Mouse (Mus musculus) gastrocnemius, adult 2 months (tissue): ENCODE results near the gene LTO1. TPM values are rescaled to one million over a fixed set of nuclear protein-coding genes. Genes with fewer than 3 reads are reported as not detected.

Source experiments
- DNase-seq: peaks from one replicate; pipeline ENCODE4 v3.0.0; 2022
- H3K27ac ChIP-seq: fragments of 200-600 bp; 2 replicates; pipeline ENCODE4 v1.8.1; 2022; ENCODE audit warnings: mild to moderate bottlenecking
- H3K4me3 ChIP-seq: fragments of 200-600 bp; 2 replicates; pipeline ENCODE4 v1.8.1; 2022; ENCODE audit warnings: mild to moderate bottlenecking, moderate library complexity
- CTCF ChIP-seq: fragments of 200-600 bp; IDR thresholded peaks from 2 replicates; pipeline ENCODE4 v1.8.1; 2022; ENCODE audit warnings: antibody characterized with exemption, mild to moderate bottlenecking, moderate library complexity
- intact Hi-C: fragments of 180-260 bp; cut with DNase I; formaldehyde crosslinking; loops from one replicate; pipeline ENCODE4 v1.15.1; 2025
- total RNA-seq, 2 experiments: library from RNA; stranded (reverse); gene quantifications; 2 replicates each; pipeline ENCODE4 v1.2.3; 2021

LTO1 gene
- total RNA-seq, 2 experiments from 2014 or later: 8.1 to 9.9 TPM

- peak; percentile 98 for TF ChIP-seq CTCF
- peak overlapping the region; percentile 69; the same call in 1 of the 2 replicates for H3K27ac ChIP-seq
- H3K4me3 ChIP-seq: peak overlapping the region; percentile 83
- peak; percentile 93 for DNase-seq
- intact Hi-C loops: loop anchor here (1.0 to 5.0 kb wide), 3 partner anchors 161 to 306 kb away; no protein-coding TSS in a partner anchor
Observed at GRCm38 (mm10) chr7:144937490-144937889, 22.6 kb downstream of the LTO1 start.

DNA sequence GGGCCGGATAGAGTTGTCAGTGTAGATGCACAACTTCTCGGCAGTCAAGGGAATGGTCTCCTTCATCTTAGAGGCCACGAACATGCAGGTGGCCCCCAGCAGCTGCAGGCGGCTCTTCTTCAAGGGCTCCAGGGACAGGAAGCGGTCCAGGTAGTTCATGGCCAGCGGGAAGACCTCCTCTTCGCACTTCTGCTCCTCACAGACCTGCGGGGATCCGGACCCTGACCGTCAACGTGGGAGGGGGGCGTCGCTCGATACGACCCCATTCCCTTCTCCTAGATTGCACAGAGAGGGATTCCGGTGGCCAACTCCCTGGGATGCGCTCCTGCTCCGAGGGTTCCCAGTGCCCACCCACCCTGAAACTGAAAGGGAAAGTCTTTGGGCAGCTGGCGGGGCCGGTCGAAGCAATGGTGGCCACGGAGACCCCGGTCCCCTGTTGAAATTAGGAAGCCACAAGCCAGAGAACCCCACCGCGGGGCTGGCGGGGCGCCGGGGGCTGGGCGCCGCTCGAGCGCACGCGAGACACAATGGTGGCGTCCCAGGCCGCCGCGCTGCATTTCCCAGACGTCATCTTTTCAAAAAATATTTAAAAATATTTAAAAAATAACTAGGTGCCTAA, 23.1 kb downstream of the LTO1 start:
- DNase-seq: peak; percentile 39
- TF ChIP-seq CTCF: no peak
- Histone ChIP-seq H3K27ac (peak overlapping the region; percentile 69), H3K4me3 (peak overlapping the region; percentile 83)
- intact Hi-C loops: loop anchor here (1.0 to 5.0 kb wide), 3 partner anchors 160 to 305 kb away; no protein-coding TSS in a partner anchor

GRCm38 (mm10) chr7:144938661-144939343, 23.9 kb downstream of the LTO1 start:
- TF ChIP-seq CTCF: no peak
- H3K4me3 ChIP-seq: peak overlapping the region; percentile 83

DNA sequence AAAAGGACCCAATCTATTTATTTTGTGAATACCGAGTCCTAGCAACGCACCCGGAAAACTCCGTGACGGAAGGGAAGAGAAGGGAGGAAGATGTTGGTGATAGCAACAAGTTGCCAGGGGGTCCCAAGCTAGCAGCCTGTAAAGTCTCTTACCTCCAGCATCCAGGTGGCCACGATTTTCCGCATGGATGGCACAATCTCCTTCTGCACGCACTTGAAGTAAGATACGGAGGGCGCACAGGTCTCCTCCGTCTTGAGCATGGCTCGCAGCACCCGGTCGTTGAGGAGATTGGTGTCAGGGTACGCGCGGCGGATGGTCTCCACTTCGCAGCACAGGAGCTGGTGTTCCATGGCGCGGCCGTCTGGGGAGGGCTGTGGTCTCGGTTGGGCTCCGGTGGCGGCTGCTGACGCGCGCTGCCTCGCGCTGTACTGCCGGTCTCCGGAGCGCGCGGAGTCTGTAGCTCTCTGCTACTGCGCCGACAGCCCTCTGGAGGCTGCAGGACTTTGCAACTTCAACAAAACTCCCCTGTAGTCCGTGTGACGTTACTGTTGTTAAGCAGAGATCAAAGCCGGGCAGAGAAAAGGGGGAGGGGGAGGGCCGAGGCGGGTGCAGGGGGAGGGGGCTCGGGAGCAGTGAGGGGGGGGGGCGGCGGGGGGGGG, 24.6 kb downstream of the LTO1 start, which contains the start of gene Ccnd1:
Gene Ccnd1, minus strand, starts transcription at position 582 of the 659 bp plus-strand sequence.
- TF ChIP-seq CTCF: peak; percentile 10; the same call in 1 of the 2 replicates

More at GRCm38 (mm10) chr7:144938661-144939343, 23.9 kb downstream of the LTO1 start:
- peak overlapping the region; percentile 69 for H3K27ac ChIP-seq
- intact Hi-C loops: loop anchor here (5.0 kb wide), 1 partner anchor 253 kb away; no protein-coding TSS in a partner anchor
- DNase-seq: no peak

GRCm38 (mm10) chr7:144940003-144940571, 25.2 kb downstream of the LTO1 start:
- H3K4me3 ChIP-seq: peak overlapping the region; percentile 83

More for the DNA sequence above, 24.6 kb downstream of the LTO1 start, which contains the start of gene Ccnd1:
- Histone ChIP-seq H3K27ac (peak within 1 kb of the TSS; percentile 69), H3K4me3 (peak within 1 kb of the TSS; percentile 83)
- peak; percentile 72 for DNase-seq
- intact Hi-C loops: loop anchor here (5.0 kb wide), 2 partner anchors 88 to 253 kb away; no protein-coding TSS in a partner anchor

GRCm38 (mm10) chr7:144940585-144940984, 25.7 kb downstream of the LTO1 start:
- no peak for DNase-seq
- intact Hi-C loops: loop anchor here (5.0 kb wide), 1 partner anchor 87 kb away; no protein-coding TSS in a partner anchor
- H3K27ac ChIP-seq: no peak overlapping the region
- TF ChIP-seq CTCF: no peak
- peak overlapping the region; percentile 83 for H3K4me3 ChIP-seq

More at GRCm38 (mm10) chr7:144940003-144940571, 25.2 kb downstream of the LTO1 start:
- intact Hi-C loops: loop anchor here (5.0 kb wide), 1 partner anchor 87 kb away; no protein-coding TSS in a partner anchor
- TF ChIP-seq CTCF: no peak
- DNase-seq: peak; percentile 31
- peak overlapping the region; percentile 43 for H3K27ac ChIP-seq

DNA sequence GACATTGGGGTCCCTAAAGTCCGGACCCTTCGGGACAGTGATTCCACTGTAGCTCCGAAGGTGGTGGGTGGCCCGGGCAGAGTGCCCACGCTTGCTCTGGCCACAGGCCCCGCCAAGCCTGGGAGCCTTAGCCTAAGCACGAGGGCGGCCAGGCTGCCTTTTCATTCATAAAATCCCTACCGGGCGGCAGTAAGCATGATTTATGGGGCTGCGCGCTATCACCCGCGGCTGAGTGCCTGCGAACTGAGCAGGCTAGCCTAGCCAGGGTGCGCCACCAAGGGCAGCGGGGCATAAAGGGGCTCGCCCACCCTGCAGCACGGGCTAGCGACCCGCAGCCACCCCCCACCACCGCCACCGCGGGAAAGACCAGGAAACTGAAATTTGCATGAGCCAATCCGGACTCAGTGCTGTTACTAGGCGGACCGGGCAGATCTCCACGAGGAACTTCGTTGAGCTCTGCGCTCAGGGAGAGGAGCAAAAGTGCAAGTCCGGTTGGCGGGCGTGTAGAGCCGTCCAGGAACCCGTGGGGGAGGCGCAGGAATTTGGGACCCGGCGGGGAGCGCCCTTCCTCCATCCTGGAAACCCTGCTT, 26.4 kb downstream of the LTO1 start:
- Histone ChIP-seq H3K4me3 (peak overlapping the region; percentile 83), H3K27ac (peak overlapping the region; percentile 75)
- no peak for TF ChIP-seq CTCF
- peak; percentile 86 for DNase-seq
- intact Hi-C loops: loop anchor here (5.0 kb wide), 1 partner anchor 86 kb away; no protein-coding TSS in a partner anchor

DNA sequence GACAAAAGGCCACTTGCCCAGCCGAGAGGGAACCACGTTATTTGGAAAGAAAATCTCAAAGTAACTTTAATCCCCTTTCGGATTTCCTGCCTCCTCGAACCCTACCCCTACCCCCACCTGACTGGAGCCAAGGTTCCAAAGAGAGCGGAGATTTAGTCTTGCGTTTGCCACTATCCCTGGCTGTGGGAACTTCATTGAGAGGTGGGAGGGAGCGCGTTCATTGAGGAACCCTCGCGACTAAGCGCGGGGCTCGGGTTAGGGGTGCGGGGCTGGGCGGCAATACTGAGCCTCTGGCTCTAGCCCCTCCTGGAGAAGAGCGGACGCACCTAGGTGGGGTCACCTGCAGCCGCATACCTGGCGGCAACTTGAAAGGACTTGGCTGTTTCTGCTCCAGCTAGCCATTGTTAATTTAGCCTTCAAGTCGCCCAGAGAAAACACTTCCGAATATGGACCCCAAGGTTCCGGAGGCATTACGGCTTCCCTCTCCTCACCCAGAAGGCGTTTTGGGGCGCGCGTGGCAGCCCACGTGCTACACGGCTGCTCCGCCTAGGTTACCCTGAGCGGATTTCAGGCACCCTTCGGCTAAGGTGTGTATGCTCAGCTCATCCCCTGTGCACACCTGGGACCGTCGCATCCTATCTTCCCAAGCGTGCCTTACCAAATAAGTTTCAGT, 27.3 kb downstream of the LTO1 start:
- intact Hi-C loops: loop anchor here (5.0 kb wide), 1 partner anchor 85 kb away; no protein-coding TSS in a partner anchor
- DNase-seq: no peak

GRCm38 (mm10) chr7:144942744-144943135, 27.8 kb downstream of the LTO1 start:
- peak overlapping the region; percentile 60 for H3K27ac ChIP-seq
- TF ChIP-seq CTCF: no peak
- H3K4me3 ChIP-seq: peak overlapping the region; percentile 83
- intact Hi-C loops: loop anchor here (5.0 kb wide), 1 partner anchor 85 kb away; no protein-coding TSS in a partner anchor
- DNase-seq: no peak

More for the DNA sequence above, 27.3 kb downstream of the LTO1 start:
- no peak for TF ChIP-seq CTCF
- peak overlapping the region; percentile 83 for H3K4me3 ChIP-seq
- peak overlapping the region; percentile 75 for H3K27ac ChIP-seq

- DNase-seq: peak; percentile 79
- peak; percentile 37 for TF ChIP-seq CTCF
- intact Hi-C loops: loop anchor here (5.0 kb wide), 1 partner anchor 84 kb away; no protein-coding TSS in a partner anchor
Observed at GRCm38 (mm10) chr7:144943254-144943653, 28.4 kb downstream of the LTO1 start.

More at GRCm38 (mm10) chr7:144943254-144943653, 28.4 kb downstream of the LTO1 start:
- Histone ChIP-seq H3K4me3 (peak overlapping the region; percentile 83), H3K27ac (peak overlapping the region; percentile 60)
